Mouse (Mus musculus): ENCODE results near the gene Cd44. TPM values are rescaled to one million over a fixed set of nuclear protein-coding genes. Genes with fewer than 3 reads are reported as not detected.

The Cd44 gene
- polyA plus RNA-seq, 1 experiment: 87.6 TPM

DNA sequence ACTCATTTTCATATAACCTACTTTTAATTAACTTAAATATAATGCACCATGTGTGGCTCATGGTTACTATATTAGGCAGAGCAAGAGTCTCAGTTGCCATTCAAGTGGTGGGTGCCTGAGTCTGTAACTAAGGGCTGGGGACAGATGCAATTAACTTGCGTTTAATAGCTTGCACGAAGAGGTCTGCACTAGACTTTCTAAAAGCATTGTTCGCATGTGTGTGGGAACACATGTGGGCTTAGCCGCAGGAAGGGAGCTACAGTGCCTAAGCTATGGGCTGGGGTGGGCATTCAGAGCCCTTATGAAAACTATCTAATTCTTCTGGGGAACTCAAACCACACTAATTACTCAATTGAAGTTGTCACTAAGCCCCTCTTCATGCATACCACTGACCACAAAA lies 37.4 kb downstream of the Cd44 start:
- H3K79me3 ChIP-seq (ENCODE audit: low read depth): peaks cover 56% of the 10 kb centered on the region
- H3K36me3 ChIP-seq (ENCODE audit: control insufficient read depth, insufficient read depth): peaks cover 86% of the 10 kb centered on the region
- H3K27me3 ChIP-seq (ENCODE audit: control insufficient read depth, insufficient read depth, insufficient read length): no peaks in the 10 kb centered on the region
- TF ChIP-seq FOSL1 (IDR thresholded peaks at IDR 0.05; ENCODE audit: insufficient read depth, low read length, poor library complexity, severe bottlenecking) (no peak), CEBPB (IDR thresholded peaks at IDR 0.05; ENCODE audit: low read depth) (no peak), MAX (IDR thresholded peaks at IDR 0.05) (no peak), USF1 (IDR thresholded peaks at IDR 0.05; ENCODE audit: low read depth) (no peak), CTCF (IDR thresholded peaks at IDR 0.05; ENCODE audit: control insufficient read depth, insufficient read depth, insufficient read length) (no peak), MYOG (IDR thresholded peaks at IDR 0.05; ENCODE audit: control insufficient read depth, extremely low read depth, insufficient read length) (no peak), MYOD1 (IDR thresholded peaks at IDR 0.05; ENCODE audit: control insufficient read depth, insufficient read length, low read depth) (no peak)
- peaks cover 100% of the 10 kb centered on the region for H3K79me2 ChIP-seq (ENCODE audit: control insufficient read depth, insufficient read depth)
- no peak overlapping the region for H3ac ChIP-seq (ENCODE audit: control insufficient read depth, insufficient read length, low read depth)
- H3K4me3 ChIP-seq (ENCODE audit: insufficient read depth, poor library complexity, severe bottlenecking): no peak overlapping the region

DNA sequence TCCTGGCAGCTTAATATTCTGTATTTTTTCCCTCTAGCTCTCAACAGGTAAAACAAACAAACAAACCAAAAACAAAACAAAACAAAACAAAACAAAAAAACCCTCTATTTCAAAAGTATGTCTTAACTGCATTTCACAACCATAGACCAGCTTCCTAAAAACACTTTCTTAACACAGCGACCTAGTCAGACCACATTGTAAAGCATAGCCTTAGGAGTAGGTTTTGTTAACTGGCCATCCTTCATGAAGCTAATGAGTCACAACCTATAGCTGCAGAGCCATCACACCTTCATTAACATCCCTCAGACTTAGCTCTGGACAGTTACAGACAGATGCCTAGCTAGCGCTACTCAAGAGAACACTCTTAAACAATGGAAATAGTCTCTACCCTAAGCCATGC lies 37.9 kb downstream of the Cd44 start:
- Histone ChIP-seq H3K4me3 (ENCODE audit: insufficient read depth, poor library complexity, severe bottlenecking) (no peak overlapping the region), H3K79me3 (ENCODE audit: low read depth) (peaks cover 52% of the 10 kb centered on the region), H3ac (ENCODE audit: control insufficient read depth, insufficient read length, low read depth) (no peak overlapping the region), H3K36me3 (ENCODE audit: control insufficient read depth, insufficient read depth) (peaks cover 86% of the 10 kb centered on the region), H3K79me2 (ENCODE audit: control insufficient read depth, insufficient read depth) (peaks cover 100% of the 10 kb centered on the region), H3K27me3 (ENCODE audit: control insufficient read depth, insufficient read depth, insufficient read length) (no peaks in the 10 kb centered on the region)
- TF ChIP-seq USF1 (IDR thresholded peaks at IDR 0.05; ENCODE audit: low read depth) (no peak), MYOG (IDR thresholded peaks at IDR 0.05; ENCODE audit: control insufficient read depth, extremely low read depth, insufficient read length) (no peak)

DNA sequence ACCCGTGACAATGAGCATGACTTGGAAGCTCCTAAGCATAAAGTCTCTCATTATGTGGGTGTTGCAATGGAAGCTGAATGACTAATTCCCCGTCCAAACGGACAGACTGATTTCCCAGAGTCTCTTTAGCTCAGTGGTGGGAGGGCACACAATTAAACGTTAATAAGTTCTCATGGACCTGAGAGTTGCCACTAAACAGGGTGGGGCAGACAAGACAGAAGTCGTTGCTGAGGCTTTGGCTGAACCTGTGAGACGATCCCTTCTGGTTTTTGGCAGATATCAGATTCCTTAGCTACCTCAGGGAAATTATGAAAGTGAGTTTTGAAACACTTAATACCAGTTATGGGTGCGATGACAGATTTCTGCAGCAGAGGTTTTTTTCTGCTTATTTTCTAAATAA lies 38.8 kb downstream of the Cd44 start:
- Histone ChIP-seq H3K79me3 (ENCODE audit: low read depth) (peaks cover 46% of the 10 kb centered on the region), H3K79me2 (ENCODE audit: control insufficient read depth, insufficient read depth) (peaks cover 97% of the 10 kb centered on the region), H3K36me3 (ENCODE audit: control insufficient read depth, insufficient read depth) (peaks cover 92% of the 10 kb centered on the region)

DNA sequence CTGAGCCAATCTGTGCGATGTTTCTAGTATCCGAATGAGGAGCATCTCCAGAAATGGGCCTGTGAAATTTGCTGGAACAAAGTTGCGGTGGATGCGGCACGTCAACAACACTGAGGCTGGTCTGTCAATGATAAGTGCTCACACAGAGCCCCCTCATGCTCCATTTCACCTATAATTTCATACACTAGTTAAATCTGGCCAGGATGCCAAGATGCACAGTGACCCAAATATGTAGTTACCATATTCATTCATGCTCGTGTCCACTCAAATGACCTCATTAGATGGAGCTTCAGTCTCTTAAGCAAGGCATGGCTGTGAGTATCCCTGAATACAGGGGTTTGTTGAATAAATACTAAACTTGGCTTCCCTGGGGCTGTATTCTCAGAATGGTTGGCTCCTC lies 43.2 kb downstream of the Cd44 start:
- no peaks in the 10 kb centered on the region for H3K27me3 ChIP-seq (ENCODE audit: control insufficient read depth, insufficient read depth, insufficient read length)
- no peak for TF ChIP-seq CEBPB (IDR thresholded peaks at IDR 0.05; ENCODE audit: low read depth)
- no peak for TF ChIP-seq CTCF (IDR thresholded peaks at IDR 0.05; ENCODE audit: control insufficient read depth, insufficient read depth, insufficient read length)
- no peak for TF ChIP-seq USF1 (IDR thresholded peaks at IDR 0.05; ENCODE audit: low read depth)
- no peak for TF ChIP-seq MAX (IDR thresholded peaks at IDR 0.05)
- peaks cover 98% of the 10 kb centered on the region for H3K36me3 ChIP-seq (ENCODE audit: control insufficient read depth, insufficient read depth)
- no peak overlapping the region for H3K4me3 ChIP-seq (ENCODE audit: insufficient read depth, poor library complexity, severe bottlenecking)
- H3K79me2 ChIP-seq (ENCODE audit: control insufficient read depth, insufficient read depth): peaks cover 72% of the 10 kb centered on the region
- H3K79me3 ChIP-seq (ENCODE audit: low read depth): peaks cover 15% of the 10 kb centered on the region
- no peak overlapping the region for H3ac ChIP-seq (ENCODE audit: control insufficient read depth, insufficient read length, low read depth)

More for the DNA sequence above, 38.8 kb downstream of the Cd44 start:
- Histone ChIP-seq H3ac (ENCODE audit: control insufficient read depth, insufficient read length, low read depth) (no peak overlapping the region), H3K4me3 (ENCODE audit: insufficient read depth, poor library complexity, severe bottlenecking) (no peak overlapping the region), H3K27me3 (ENCODE audit: control insufficient read depth, insufficient read depth, insufficient read length) (no peaks in the 10 kb centered on the region)
- TF ChIP-seq MAX (IDR thresholded peaks at IDR 0.05): no peak
- TF ChIP-seq MYOG (IDR thresholded peaks at IDR 0.05; ENCODE audit: control insufficient read depth, extremely low read depth, insufficient read length): no peak
- no peak for TF ChIP-seq CEBPB (IDR thresholded peaks at IDR 0.05; ENCODE audit: low read depth)
- no peak for TF ChIP-seq USF1 (IDR thresholded peaks at IDR 0.05; ENCODE audit: low read depth)
- no peak for TF ChIP-seq CTCF (IDR thresholded peaks at IDR 0.05; ENCODE audit: control insufficient read depth, insufficient read depth, insufficient read length)
- TF ChIP-seq MYOD1 (IDR thresholded peaks at IDR 0.05; ENCODE audit: control insufficient read depth, insufficient read length, low read depth): no peak
- no peak for TF ChIP-seq FOSL1 (IDR thresholded peaks at IDR 0.05; ENCODE audit: insufficient read depth, low read length, poor library complexity, severe bottlenecking)

DNA sequence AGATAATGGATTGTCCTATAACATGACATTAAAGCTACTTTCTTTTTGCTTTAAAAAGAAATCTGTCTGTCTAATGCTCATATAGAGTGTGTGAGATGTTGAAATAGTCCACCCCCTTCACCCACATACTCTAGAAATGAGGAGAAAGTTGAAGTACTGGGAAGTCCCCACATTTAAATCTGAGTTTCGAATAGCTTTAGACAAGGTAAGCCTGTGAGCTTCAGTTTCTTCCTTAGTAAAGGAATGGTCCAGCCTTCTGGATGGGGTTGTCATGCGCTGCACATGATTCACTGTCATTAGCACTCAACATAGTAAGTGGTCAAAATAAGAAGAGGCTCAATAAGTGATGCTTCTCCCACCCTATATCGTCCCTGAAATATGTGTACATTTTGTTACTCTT lies 48.2 kb downstream of the Cd44 start:
- no peak overlapping the region for H3K4me3 ChIP-seq (ENCODE audit: insufficient read depth, poor library complexity, severe bottlenecking)
- no peaks in the 10 kb centered on the region for H3K27me3 ChIP-seq (ENCODE audit: control insufficient read depth, insufficient read depth, insufficient read length)
- H3K36me3 ChIP-seq (ENCODE audit: control insufficient read depth, insufficient read depth): peaks cover 99% of the 10 kb centered on the region
- peaks cover 13% of the 10 kb centered on the region for H3K79me3 ChIP-seq (ENCODE audit: low read depth)
- TF ChIP-seq USF1 (IDR thresholded peaks at IDR 0.05; ENCODE audit: low read depth) (no peak), CEBPB (IDR thresholded peaks at IDR 0.05; ENCODE audit: low read depth) (no peak), MYOD1 (IDR thresholded peaks at IDR 0.05; ENCODE audit: control insufficient read depth, insufficient read length, low read depth) (no peak), CTCF (IDR thresholded peaks at IDR 0.05; ENCODE audit: control insufficient read depth, insufficient read depth, insufficient read length) (no peak), MYOG (IDR thresholded peaks at IDR 0.05; ENCODE audit: control insufficient read depth, extremely low read depth, insufficient read length) (no peak), MAX (IDR thresholded peaks at IDR 0.05) (no peak), FOSL1 (IDR thresholded peaks at IDR 0.05; ENCODE audit: insufficient read depth, low read length, poor library complexity, severe bottlenecking) (no peak)
- peaks cover 52% of the 10 kb centered on the region for H3K79me2 ChIP-seq (ENCODE audit: control insufficient read depth, insufficient read depth)
- no peak overlapping the region for H3ac ChIP-seq (ENCODE audit: control insufficient read depth, insufficient read length, low read depth)

DNA sequence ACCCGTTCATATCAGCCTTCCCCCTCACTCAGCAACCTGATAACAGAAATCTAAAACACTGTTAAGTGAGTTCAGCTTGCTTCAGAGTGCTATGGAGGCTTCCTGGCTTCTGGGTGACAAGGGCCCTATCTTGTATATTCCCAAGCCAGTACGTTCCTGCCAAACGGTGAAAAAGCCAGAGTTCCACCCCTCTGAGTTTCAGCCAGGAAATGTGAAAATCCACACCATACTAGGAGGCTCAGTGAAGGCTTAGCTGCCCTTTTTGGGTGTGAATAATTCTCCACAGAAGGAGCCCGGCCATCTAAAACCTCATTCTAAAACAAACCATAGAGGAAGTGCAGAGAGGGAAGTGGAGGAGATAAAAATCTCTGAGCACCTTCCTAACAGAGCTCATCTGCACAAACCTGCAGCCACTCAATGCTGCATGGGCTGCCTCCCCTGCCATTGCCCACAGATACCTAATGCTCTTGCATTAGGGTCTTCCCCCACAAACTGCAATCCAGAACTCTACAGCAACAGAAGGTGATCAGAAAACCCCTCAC lies 49.5 kb downstream of the Cd44 start:
- no peak overlapping the region for H3ac ChIP-seq (ENCODE audit: control insufficient read depth, insufficient read length, low read depth)
- H3K27me3 ChIP-seq (ENCODE audit: control insufficient read depth, insufficient read depth, insufficient read length): no peaks in the 10 kb centered on the region
- H3K79me3 ChIP-seq (ENCODE audit: low read depth): peaks cover 25% of the 10 kb centered on the region
- H3K79me2 ChIP-seq (ENCODE audit: control insufficient read depth, insufficient read depth): peaks cover 54% of the 10 kb centered on the region
- H3K36me3 ChIP-seq (ENCODE audit: control insufficient read depth, insufficient read depth): peaks cover 99% of the 10 kb centered on the region
- H3K4me3 ChIP-seq (ENCODE audit: insufficient read depth, poor library complexity, severe bottlenecking): no peak overlapping the region
- TF ChIP-seq FOSL1 (IDR thresholded peaks at IDR 0.05; ENCODE audit: insufficient read depth, low read length, poor library complexity, severe bottlenecking): no peak
- TF ChIP-seq MAX (IDR thresholded peaks at IDR 0.05): no peak
- TF ChIP-seq CEBPB (IDR thresholded peaks at IDR 0.05; ENCODE audit: low read depth): no peak
- TF ChIP-seq MYOG (IDR thresholded peaks at IDR 0.05; ENCODE audit: control insufficient read depth, extremely low read depth, insufficient read length): no peak
- no peak for TF ChIP-seq CTCF (IDR thresholded peaks at IDR 0.05; ENCODE audit: control insufficient read depth, insufficient read depth, insufficient read length)
- TF ChIP-seq MYOD1 (IDR thresholded peaks at IDR 0.05; ENCODE audit: control insufficient read depth, insufficient read length, low read depth): no peak
- TF ChIP-seq USF1 (IDR thresholded peaks at IDR 0.05; ENCODE audit: low read depth): no peak
